Mouse (Mus musculus) ES-E14 (cell line): ENCODE results near the gene Myo1g. TPM values are rescaled to one million over a fixed set of nuclear protein-coding genes. Genes with fewer than 3 reads are reported as not detected.

Experiments used
- DNase-seq: peaks from one replicate; pipeline ENCODE4 v3.0.0-alpha.2; 2013; ENCODE audit warnings: low read depth, low spot score
- H3K27ac ChIP-seq: 2 replicates; pipeline ENCODE4 v1.5.1; 2012; ENCODE audit warnings: low read depth, mild to moderate bottlenecking, low read length, moderate library complexity, mixed read lengths; ENCODE audit not compliant: poor library complexity, insufficient read depth, severe bottlenecking
- H3K36me3 ChIP-seq: 2 replicates; pipeline ENCODE4 v1.6.1; 2012; ENCODE audit warnings: mild to moderate bottlenecking, low read length, moderate library complexity, mixed read lengths; ENCODE audit not compliant: control insufficient read depth, poor library complexity, insufficient read depth, severe bottlenecking
- H3K4me1 ChIP-seq, 2 experiments: fragments of 150-350 bp in 1 of 2; sonication (generic) in 1 of 2; 2 replicates each; pipeline ENCODE4 v1.6.1; 2012; ENCODE audit warnings: low read length in 2 of 2, mild to moderate bottlenecking in 1 of 2, mixed read lengths in 1 of 2; ENCODE audit not compliant: control insufficient read depth in 2 of 2, insufficient read depth in 2 of 2, poor library complexity in 1 of 2
- H3K4me3 ChIP-seq, 2 experiments: fragments of 150-350 bp in 1 of 2; sonication (generic) in 1 of 2; 2 replicates each; pipeline ENCODE4 v1.5.1; 2012; ENCODE audit warnings: low read length in 2 of 2, low read depth in 1 of 2, mild to moderate bottlenecking in 1 of 2, mixed read lengths in 1 of 2; ENCODE audit not compliant: insufficient read depth in 1 of 2, poor library complexity in 1 of 2, severe bottlenecking in 1 of 2
- H3K9ac ChIP-seq: 2 replicates; pipeline ENCODE4 v1.6.1; 2012; ENCODE audit warnings: low read depth, mild to moderate bottlenecking, low read length, mixed read lengths; ENCODE audit not compliant: poor library complexity, insufficient read depth, severe bottlenecking
- H3K9me3 ChIP-seq: fragments of 150-350 bp; sonication (generic); 2 replicates; pipeline ENCODE4 v1.6.1; 2012; ENCODE audit warnings: low read depth, mild to moderate bottlenecking, low read length; ENCODE audit not compliant: control insufficient read depth, insufficient read depth
- CHD2 ChIP-seq: IDR thresholded peaks from 2 replicates; pipeline ENCODE4 v1.6.1; 2014; ENCODE audit warnings: mild to moderate bottlenecking, low read depth, low read length, inconsistent platforms
- HCFC1 ChIP-seq: IDR thresholded peaks from 2 replicates; pipeline ENCODE4 v1.6.1; 2012; ENCODE audit warnings: low read length, inconsistent platforms, borderline replicate concordance; ENCODE audit not compliant: insufficient read depth
- MAFK ChIP-seq: IDR thresholded peaks from 2 replicates; pipeline ENCODE4 v1.6.1; 2014; ENCODE audit warnings: mild to moderate bottlenecking, low read depth, low read length, inconsistent platforms; ENCODE audit not compliant: insufficient read depth
- ZC3H11A ChIP-seq: IDR thresholded peaks from 2 replicates; pipeline ENCODE4 v1.6.1; 2012; ENCODE audit warnings: low read depth, mild to moderate bottlenecking, inconsistent platforms, low read length, borderline replicate concordance
- ZNF384 ChIP-seq: IDR thresholded peaks from 2 replicates; pipeline ENCODE4 v1.6.1; 2012; ENCODE audit warnings: low read depth, low read length, inconsistent platforms
- in situ Hi-C, 2 experiments: fragments of 600-800 bp; cut with MboI; formaldehyde crosslinking; loops; one replicate each; pipeline ENCODE4 v1.15.1; 2025; ENCODE audit warnings: low sequenced_read_pairs in 2 of 2, inconsistent platforms in 1 of 2; ENCODE audit not compliant: unreplicated experiment in 2 of 2
- total RNA-seq: library from RNA; depleted of rRNA; stranded (reverse); fragments of 300-350 nt; gene quantifications from 2 replicates; pipeline ENCODE4 v1.2.3, GENCODE M21; 2012

The Myo1g gene
- total RNA-seq, 1 experiment: 11.6 TPM

GRCm38 (mm10) chr11:6559996-6560395 lies 39.2 kb upstream of the Myo1g start:
- no peak overlapping the region for H3K4me3 ChIP-seq
- no peaks in the 10 kb centered on the region for H3K9me3 ChIP-seq
- in situ Hi-C loops: no loop called here
- H3K27ac ChIP-seq: no peak overlapping the region
- H3K4me1 ChIP-seq: peaks cover 0 to 2% of the 10 kb centered on the region in 2 experiments; a peak in 1 of 4 replicates
- peaks cover 12% of the 10 kb centered on the region for H3K36me3 ChIP-seq
- no peak for TF ChIP-seq MAFK
- no peak for TF ChIP-seq ZC3H11A
- TF ChIP-seq ZNF384: no peak
- DNase-seq: no peak
- H3K9ac ChIP-seq: no peak overlapping the region

GRCm38 (mm10) chr11:6558234-6558633 lies 37.5 kb upstream of the Myo1g start:
- H3K9me3 ChIP-seq: no peaks in the 10 kb centered on the region
- in situ Hi-C loops: no loop called here
- no peak for TF ChIP-seq HCFC1
- peak; percentile 41; the same call in 1 of the 2 replicates for TF ChIP-seq MAFK
- H3K4me1 ChIP-seq: peaks cover 0 to 4% of the 10 kb centered on the region in 2 experiments; a peak in 2 of 4 replicates
- no peak for DNase-seq
- H3K27ac ChIP-seq: no peak overlapping the region
- H3K4me3 ChIP-seq: no peak overlapping the region
- no peak overlapping the region for H3K9ac ChIP-seq
- H3K36me3 ChIP-seq: peaks cover 7% of the 10 kb centered on the region; the same call in 1 of the 2 replicates

GRCm38 (mm10) chr11:6550201-6550600 lies 29.4 kb upstream of the Myo1g start:
- Histone ChIP-seq H3K9me3 (no peaks in the 10 kb centered on the region), H3K36me3 (peaks cover 3% of the 10 kb centered on the region; the same call in 1 of the 2 replicates), H3K27ac (no peak overlapping the region), H3K4me3 (no peak overlapping the region), H3K9ac (no peak overlapping the region), H3K4me1 (peaks cover 3 to 7% of the 10 kb centered on the region in 2 experiments; a peak in 3 of 4 replicates)
- no peak for DNase-seq
- TF ChIP-seq CHD2: no peak
- no peak for TF ChIP-seq MAFK
- no peak for TF ChIP-seq HCFC1
- no peak for TF ChIP-seq ZC3H11A
- TF ChIP-seq ZNF384: no peak
- in situ Hi-C loops: no loop called here

GRCm38 (mm10) chr11:6549770-6550169 lies 29.0 kb upstream of the Myo1g start:
- no peak for DNase-seq
- TF ChIP-seq CHD2 (no peak), MAFK (no peak), HCFC1 (no peak), ZNF384 (no peak), ZC3H11A (no peak)
- Histone ChIP-seq H3K4me1 (peaks cover 3 to 7% of the 10 kb centered on the region in 2 experiments; a peak in 3 of 4 replicates), H3K27ac (no peak overlapping the region), H3K36me3 (peaks cover 3% of the 10 kb centered on the region; the same call in 1 of the 2 replicates), H3K9me3 (no peaks in the 10 kb centered on the region), H3K9ac (no peak overlapping the region), H3K4me3 (no peak overlapping the region)
- in situ Hi-C loops: no loop called here

GRCm38 (mm10) chr11:6547696-6548325 lies 27.0 kb upstream of the Myo1g start:
- Histone ChIP-seq H3K4me1 (peaks cover 3 to 7% of the 10 kb centered on the region in 2 experiments; a peak in 2 of 4 replicates), H3K27ac (no peak overlapping the region), H3K36me3 (peaks cover 3% of the 10 kb centered on the region; the same call in 1 of the 2 replicates), H3K9me3 (no peaks in the 10 kb centered on the region), H3K4me3 (peak overlapping the region; percentile 88 to 92), H3K9ac (peak overlapping the region; percentile 88; the same call in 1 of the 2 replicates)
- TF ChIP-seq HCFC1 (no peak), ZNF384 (no peak), CHD2 (no peak), ZC3H11A (no peak), MAFK (no peak)
- DNase-seq: no peak
- in situ Hi-C loops: no loop called here
